Mouse (Mus musculus) stomach, postnatal 0 days (tissue): ENCODE measurements at regions not wholly inside any gene's neighbourhood (a gene's known extent, or its start where the extent isn't known, plus 50 kb on each side); places are given as distances from the start of the nearest gene placed in this dataset. TPM values are rescaled to one million over a fixed set of nuclear protein-coding genes. Genes with fewer than 3 reads are reported as not detected.

Experiments
- ATAC-seq: fragments of 200-750 bp; cut with Nextera tagmentation; 2 replicates; pipeline ENCODE4 v1.8.0; 2017; ENCODE audit not compliant: low FRiP score, low TSS enrichment
- DNase-seq: peaks from one replicate; pipeline ENCODE4 v3.0.0-alpha.2; 2016; ENCODE audit warnings: low spot score
- H3K27ac ChIP-seq: fragments of 300-500 bp; sonication (generic); replicated peaks from 2 replicates; pipeline ENCODE4 v1.5.1; 2014; ENCODE audit warnings: mild to moderate bottlenecking, control low read depth
- H3K27me3 ChIP-seq: fragments of 300-500 bp; sonication (generic); 2 replicates; pipeline ENCODE4 v1.6.1; 2014; ENCODE audit warnings: low read length; ENCODE audit not compliant: control insufficient read depth, insufficient read depth
- H3K36me3 ChIP-seq: fragments of 300-500 bp; sonication (generic); 2 replicates; pipeline ENCODE4 v1.6.1; 2014; ENCODE audit warnings: low read length, mixed read lengths; ENCODE audit not compliant: control insufficient read depth, insufficient read depth
- H3K4me1 ChIP-seq: fragments of 300-500 bp; sonication (generic); replicated peaks from 2 replicates; pipeline ENCODE4 v1.6.1; 2014; ENCODE audit warnings: antibody characterized with exemption; ENCODE audit not compliant: control insufficient read depth, insufficient read depth
- H3K4me2 ChIP-seq: fragments of 300-500 bp; sonication (generic); replicated peaks from 2 replicates; pipeline ENCODE4 v1.6.1; 2014; ENCODE audit warnings: low read depth, mild to moderate bottlenecking, control low read depth, moderate library complexity
- H3K4me3 ChIP-seq: fragments of 300-500 bp; sonication (generic); 2 replicates; pipeline ENCODE4 v1.5.1; 2014; ENCODE audit warnings: low read depth, low read length, control low read depth
- H3K9ac ChIP-seq: fragments of 300-500 bp; sonication (generic); 2 replicates; pipeline ENCODE4 v1.6.1; 2014; ENCODE audit warnings: mild to moderate bottlenecking, low read length, control low read depth, mixed read lengths
- H3K9me3 ChIP-seq: fragments of 300-500 bp; sonication (generic); 2 replicates; pipeline ENCODE4 v1.6.1; 2016; ENCODE audit warnings: low read length; ENCODE audit not compliant: control insufficient read depth
- CTCF ChIP-seq: IDR thresholded peaks from 2 replicates; pipeline ENCODE4 v1.5.1; 2016; ENCODE audit warnings: antibody characterized with exemption, low read depth, mild to moderate bottlenecking, moderate library complexity
- EP300 ChIP-seq: optimal IDR thresholded peaks from 2 replicates; pipeline ENCODE3; 2016; ENCODE audit warnings: antibody characterized with exemption
- WGBS: fragments of 180-500 bp; shearing (Covaris S2); extraction: QIAGEN DNeasy Blood & Tissue Kit; methylation state at CpG from one replicate; pipeline ENCODE4 v1.1.7; 2014; 5-methylcytosine and 5-hydroxymethylcytosine counted together
- microRNA-seq: library from miRNA; unstranded; fragments of <30 nt; microRNA quantifications from one replicate; pipeline ENCODE4, GENCODE M21; 2016

GRCm38 (mm10) chr6:107459220-107459619 lies 70.3 kb upstream of the Lrrn1 start:
- no peaks in the 10 kb centered on the region for H3K36me3 ChIP-seq
- H3K4me1 ChIP-seq = no peaks in the 10 kb centered on the region
- no peak for ATAC-seq
- no peaks in the 10 kb centered on the region for H3K9me3 ChIP-seq
- no peak overlapping the region for H3K27ac ChIP-seq
- H3K9ac ChIP-seq = no peak overlapping the region
- no peak for TF ChIP-seq CTCF
- no peak for TF ChIP-seq EP300
- WGBS = 64% methylated on average over 1 of the region's 1 CpGs
- no peaks in the 10 kb centered on the region for H3K27me3 ChIP-seq
- no peak overlapping the region for H3K4me2 ChIP-seq
- DNase-seq = no peak
- no peak overlapping the region for H3K4me3 ChIP-seq

GRCm38 (mm10) chr6:107462440-107462839 lies 67.1 kb upstream of the Lrrn1 start:
- Histone ChIP-seq H3K36me3 (no peaks in the 10 kb centered on the region), H3K9me3 (no peaks in the 10 kb centered on the region), H3K4me3 (no peak overlapping the region), H3K27me3 (no peaks in the 10 kb centered on the region), H3K27ac (no peak overlapping the region), H3K9ac (no peak overlapping the region), H3K4me2 (no peak overlapping the region), H3K4me1 (no peaks in the 10 kb centered on the region)
- ATAC-seq (no peak), DNase-seq (no peak)
- TF ChIP-seq CTCF (no peak), EP300 (no peak)
- 55% methylated on average over 2 of the region's 2 CpGs for WGBS

GRCm38 (mm10) chr6:107473395-107473794 lies 56.2 kb upstream of the Lrrn1 start:
- no peak; the same call in 1 of the 2 replicates for ATAC-seq
- H3K4me1 ChIP-seq = no peaks in the 10 kb centered on the region
- H3K4me3 ChIP-seq = no peak overlapping the region
- H3K27me3 ChIP-seq = no peaks in the 10 kb centered on the region
- H3K27ac ChIP-seq = no peak overlapping the region
- H3K9ac ChIP-seq = no peak overlapping the region
- TF ChIP-seq CTCF (no peak), EP300 (no peak)
- WGBS = 39% methylated on average over 2 of the region's 2 CpGs
- DNase-seq = no peak
- no peak overlapping the region for H3K4me2 ChIP-seq
- no peaks in the 10 kb centered on the region for H3K9me3 ChIP-seq
- H3K36me3 ChIP-seq = no peaks in the 10 kb centered on the region

GRCm38 (mm10) chr6:107474125-107474524 lies 55.4 kb upstream of the Lrrn1 start:
- Histone ChIP-seq H3K27ac (no peak overlapping the region), H3K27me3 (no peaks in the 10 kb centered on the region), H3K4me1 (no peaks in the 10 kb centered on the region), H3K4me2 (no peak overlapping the region), H3K9ac (no peak overlapping the region), H3K4me3 (no peak overlapping the region), H3K9me3 (no peaks in the 10 kb centered on the region), H3K36me3 (no peaks in the 10 kb centered on the region)
- no peak for ATAC-seq
- WGBS = 54% methylated on average over 4 of the region's 4 CpGs
- no peak for DNase-seq
- TF ChIP-seq CTCF = no peak

Small RNA genes in the stretch of these regions (microRNA-seq; reads per million reads assigned to microRNA genes)
- gene Gm27690 = not detected
